ENCODE assay signal across 15 mouse cellular contexts in the genomic region with DNA sequence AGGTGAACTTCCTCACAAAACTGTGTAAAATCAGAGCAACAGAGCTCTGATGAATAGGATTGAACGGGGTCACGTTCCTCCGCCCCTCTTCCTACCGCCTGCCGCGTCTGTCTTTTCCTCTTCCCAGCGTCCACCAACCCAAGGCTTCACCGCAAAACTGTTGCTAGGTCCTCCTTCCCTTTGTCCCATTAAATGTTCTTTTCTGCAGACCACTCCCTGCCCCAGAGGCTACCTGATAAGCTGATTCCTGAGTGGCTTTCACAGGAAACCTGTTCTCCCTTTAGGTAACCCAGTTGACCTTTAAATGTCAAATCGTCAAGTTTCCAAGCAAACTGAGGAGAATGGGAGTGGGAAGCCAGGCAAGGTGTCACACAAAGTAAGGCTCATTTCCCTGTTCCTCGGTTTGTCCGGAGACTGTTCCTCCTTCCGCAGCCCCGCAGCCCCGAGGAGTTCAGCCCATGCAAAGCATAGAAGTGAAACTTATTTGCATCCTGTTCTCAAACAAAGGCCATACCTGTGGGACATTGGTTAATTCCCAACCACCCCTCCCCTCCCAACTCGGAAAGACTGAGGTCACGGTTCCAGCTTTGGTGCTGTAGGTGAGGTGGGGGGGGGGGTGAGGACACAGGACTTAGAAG. TPM values are rescaled to one million over a fixed set of nuclear protein-coding genes. Genes with fewer than 3 reads are reported as not detected.
DNase-seq lines count a peak whose midpoint lies in the region; ATAC-seq and TF ChIP-seq lines count a peak whose summit lies in the region.
"Had no signal": no experiment of that assay in that cellular context is flagged by ENCODE, and none has a peak within 500 bp of the region (broad histone marks: within the 10 kb centered on the region; RNA-seq: fewer than 3 reads in every experiment).

No protein-coding gene starts in this region.

- no peaks in the 10 kb centered on the region for H3K36me3 ChIP-seq in lung, embryonic 14.5 days (ENCODE audit: insufficient read depth)
- no peaks in the 10 kb centered on the region for H3K36me3 ChIP-seq in liver, embryonic 12.5 days
- no peaks in the 10 kb centered on the region for H3K36me3 ChIP-seq in stomach, embryonic 15.5 days
- H3K36me3 ChIP-seq in midbrain, embryonic 14.5 days (ENCODE audit: control insufficient read depth, insufficient read depth, low read length), result no peaks in the 10 kb centered on the region
- H3K36me3 ChIP-seq: neural tube, embryonic 13.5 days had no signal

- H3K4me3 ChIP-seq in lung, embryonic 14.5 days (ENCODE audit: low read depth, low read length), result no peak overlapping the region
- no peak overlapping the region for H3K4me3 ChIP-seq in lung, adult 2 months (replicated peaks; ENCODE audit: extremely low read depth, low read depth, low read length)
- no peak overlapping the region for H3K4me3 ChIP-seq in liver, embryonic 12.5 days
- no peak overlapping the region for H3K4me3 ChIP-seq in stomach, embryonic 15.5 days (replicated peaks)
- H3K4me3 ChIP-seq in midbrain, embryonic 14.5 days (replicated peaks; ENCODE audit: low read depth, low read length), result no peak overlapping the region
- H3K4me3 ChIP-seq: gastrocnemius, adult 2 months; neural tube, embryonic 13.5 days had no signal

- H3K4me1 ChIP-seq in lung, embryonic 14.5 days (ENCODE audit: insufficient read depth), result peaks cover 3% of the 10 kb centered on the region; the same call in 1 of the 2 replicates
- H3K4me1 ChIP-seq in lung, adult 2 months (ENCODE audit: control insufficient read depth, insufficient read depth, low read length), result no peaks in the 10 kb centered on the region
- H3K4me1 ChIP-seq in liver, embryonic 12.5 days, result peaks cover 13% of the 10 kb centered on the region
- H3K4me1 ChIP-seq in stomach, embryonic 15.5 days, result 0 out of 2 replicates have a peak, but pooled peaks cover 4% of the 10 kb centered on the region
- no peaks in the 10 kb centered on the region for H3K4me1 ChIP-seq in midbrain, embryonic 14.5 days (ENCODE audit: control insufficient read depth, insufficient read depth, low read length)
- H3K4me1 ChIP-seq: neural tube, embryonic 13.5 days had no signal

- H3K9ac ChIP-seq in lung, embryonic 14.5 days, result no peak overlapping the region
- H3K9ac ChIP-seq in liver, embryonic 12.5 days, result no peak overlapping the region
- H3K9ac ChIP-seq in stomach, embryonic 15.5 days, result no peak overlapping the region
- H3K9ac ChIP-seq in midbrain, embryonic 14.5 days (replicated peaks; ENCODE audit: low read length), result no peak overlapping the region
- H3K9ac ChIP-seq: hindbrain, embryonic 14.5 days; neural tube, embryonic 13.5 days had no signal

- no peak for TF ChIP-seq POLR2A in lung, adult 2 months (IDR thresholded peaks at IDR 0.05; ENCODE audit: borderline replicate concordance, extremely low read depth, low read depth, low read length)

- no peak for DNase-seq in lung, embryonic 14.5 days
- DNase-seq in lung, adult 2 months, result no peak
- DNase-seq in layer of hippocampus, postnatal 10 days (ENCODE audit: low spot score in 2 of 2), result no peak
- no peak for DNase-seq in midbrain, embryonic 14.5 days
- no peak for DNase-seq in thymus, postnatal 4 days
- DNase-seq: cerebellum, postnatal 10 days; gastrocnemius, adult 2 months; thymus, postnatal 14 days had no signal

- H3K27ac ChIP-seq in lung, embryonic 14.5 days (ENCODE audit: low read depth), result peak overlapping the region; percentile 84
- H3K27ac ChIP-seq in liver, embryonic 12.5 days, result no peak overlapping the region
- peak overlapping the region; percentile 87 for H3K27ac ChIP-seq in stomach, embryonic 15.5 days
- H3K27ac ChIP-seq in midbrain, embryonic 14.5 days (replicated peaks; ENCODE audit: low read depth, low read length), result no peak overlapping the region
- H3K27ac ChIP-seq: gastrocnemius, adult 2 months; hindbrain, embryonic 14.5 days; neural tube, embryonic 13.5 days had no signal

- H3K9me3 ChIP-seq in lung, embryonic 14.5 days (ENCODE audit: low read depth, low read length), result no peaks in the 10 kb centered on the region
- H3K9me3 ChIP-seq in liver, embryonic 12.5 days (replicated peaks), result no peaks in the 10 kb centered on the region
- H3K9me3 ChIP-seq in stomach, embryonic 15.5 days, result no peaks in the 10 kb centered on the region
- no peaks in the 10 kb centered on the region for H3K9me3 ChIP-seq in midbrain, embryonic 14.5 days (ENCODE audit: control insufficient read depth, low read length)
- H3K9me3 ChIP-seq: neural tube, embryonic 13.5 days had no signal

- H3K27me3 ChIP-seq in lung, embryonic 14.5 days (ENCODE audit: insufficient read depth, low read length), result no peaks in the 10 kb centered on the region
- H3K27me3 ChIP-seq in liver, embryonic 12.5 days (replicated peaks), result no peaks in the 10 kb centered on the region; the same call in 1 of the 2 replicates
- H3K27me3 ChIP-seq in stomach, embryonic 15.5 days (replicated peaks), result no peaks in the 10 kb centered on the region
- no peaks in the 10 kb centered on the region for H3K27me3 ChIP-seq in midbrain, embryonic 14.5 days (ENCODE audit: control insufficient read depth, insufficient read depth, low read length)
- H3K27me3 ChIP-seq: neural tube, embryonic 13.5 days had no signal

- 28% methylated on average over 16 of the region's 16 CpGs for WGBS in lung, embryonic 14.5 days
- WGBS in lung, adult 2 months, result 37% methylated on average over 16 of the region's 16 CpGs
- 28% methylated on average over 16 of the region's 16 CpGs for WGBS in liver, embryonic 12.5 days (ENCODE audit: insufficient replicate concordance)
- WGBS in stomach, embryonic 15.5 days, result 43% methylated on average over 16 of the region's 16 CpGs
- WGBS in midbrain, embryonic 14.5 days, result 43% methylated on average over 16 of the region's 16 CpGs

- no peak overlapping the region for H3K4me2 ChIP-seq in lung, embryonic 14.5 days
- H3K4me2 ChIP-seq in liver, embryonic 12.5 days, result peak overlapping the region; percentile 32
- peak overlapping the region; percentile 39 for H3K4me2 ChIP-seq in stomach, embryonic 15.5 days
- H3K4me2 ChIP-seq in midbrain, embryonic 14.5 days (ENCODE audit: low read length), result no peak overlapping the region
- H3K4me2 ChIP-seq: hindbrain, embryonic 14.5 days; neural tube, embryonic 13.5 days had no signal

- TF ChIP-seq CTCF in lung, embryonic 14.5 days (IDR thresholded peaks at IDR 0.05; ENCODE audit: low read depth), result no peak
- no peak for TF ChIP-seq CTCF in lung, adult 2 months (IDR thresholded peaks at IDR 0.05; ENCODE audit: insufficient read depth, low read length)

- ATAC-seq in lung, embryonic 14.5 days (ENCODE audit: insufficient read depth), result no peak
- peak; percentile 13 to 23; a peak in 2 of 4 replicates for ATAC-seq in hematopoietic stem cell, adult 5-6 weeks (replicated peaks in 1 of 2; ENCODE audit: insufficient read depth in 1 of 2, low FRiP score in 2 of 2, low TSS enrichment in 1 of 2, low read depth in 1 of 2, poor library complexity in 2 of 2, severe bottlenecking in 2 of 2)
- no peak for ATAC-seq in liver, embryonic 12.5 days
- peak; percentile 47 for ATAC-seq in stomach, embryonic 15.5 days (ENCODE audit: insufficient read depth, low FRiP score, low read depth)
- ATAC-seq in midbrain, embryonic 14.5 days (ENCODE audit: low FRiP score, low TSS enrichment), result no peak

RNA-seq across cellular contexts. Expression of gene 9130230L23Rik, which starts 1.1 kb away (rescaled TPM):
- polyA plus RNA-seq in lung, embryonic 14.5 days (2014; fragmentation: Nextera tagmentation; extraction: Ambion mirVana), result 1.0 and 1.5 TPM in 2 replicates
- polyA plus RNA-seq in lung, adult 2 months (2012; rRNA removed), result 2.6 and 3.5 TPM in 2 replicates
- total RNA-seq in hematopoietic stem cell, adult 5-6 weeks (2017), result not detected in 2 replicates
- 0.18 TPM in 1 of 2 replicates, not detected in the other for polyA plus RNA-seq in liver, embryonic 12.5 days (2016; fragmentation: Nextera tagmentation; extraction: Ambion mirVana)
- 2.2 and 3.2 TPM in 2 replicates for polyA plus RNA-seq in stomach, embryonic 15.5 days (2015; fragmentation: Nextera tagmentation; extraction: Ambion mirVana)
- total RNA-seq in layer of hippocampus, postnatal 10 days (2021), result not detected
- polyA plus RNA-seq in midbrain, embryonic 14.5 days (2014; fragmentation: Nextera tagmentation; extraction: Ambion mirVana), result not detected in 2 replicates
- total RNA-seq: left cerebral cortex, adult 8-10 months; megakaryocyte-erythroid progenitor cell, adult 5-6 weeks had no signal
- polyA plus RNA-seq: hindbrain, embryonic 14.5 days had no signal

Comparison
In these comparisons a context has a peak if more than half of its experiments do, and no peak if none do; other contexts are left out.
1. ATAC-seq: peak in hematopoietic stem cell, adult 5-6 weeks (2 of 2) and stomach, embryonic 15.5 days (single experiment); none in lung, embryonic 14.5 days (single experiment), liver, embryonic 12.5 days (single experiment) and midbrain, embryonic 14.5 days (single experiment).
2. H3K27ac ChIP-seq: peak in lung, embryonic 14.5 days (single experiment) and stomach, embryonic 15.5 days (single experiment); none in liver, embryonic 12.5 days (single experiment) and midbrain, embryonic 14.5 days (single experiment).
3. H3K4me2 ChIP-seq: peak in liver, embryonic 12.5 days (single experiment) and stomach, embryonic 15.5 days (single experiment); none in lung, embryonic 14.5 days (single experiment) and midbrain, embryonic 14.5 days (single experiment).